Mouse (Mus musculus) cortical plate, adult 2 months (tissue): Measurements from ENCODE around the gene Gga2. TPM values are rescaled to one million over a fixed set of nuclear protein-coding genes. Genes with fewer than 3 reads are reported as not detected.

Experiments used
- H3K27ac ChIP-seq: fragments of 200-500 bp; 2 replicates; pipeline ENCODE4 v1.5.1; 2012; ENCODE audit warnings: low read length, control low read depth, inconsistent platforms; ENCODE audit not compliant: insufficient read depth
- H3K4me1 ChIP-seq: fragments of 200-500 bp; 2 replicates; pipeline ENCODE4 v1.6.1; 2011; ENCODE audit warnings: low read length; ENCODE audit not compliant: control insufficient read depth, insufficient read depth
- H3K4me3 ChIP-seq: fragments of 200-500 bp; 2 replicates; pipeline ENCODE4 v1.5.1; 2011; ENCODE audit warnings: mild to moderate bottlenecking, low read length, control low read depth; ENCODE audit not compliant: insufficient read depth
- CTCF ChIP-seq: fragments of 200-500 bp; IDR thresholded peaks from 2 replicates; pipeline ENCODE4 v1.5.1; 2011; ENCODE audit warnings: mild to moderate bottlenecking, control low read depth, low read length; ENCODE audit not compliant: insufficient read depth; ENCODE audit errors: extremely low read depth
- POLR2A ChIP-seq: fragments of 200-500 bp; IDR thresholded peaks from 2 replicates; pipeline ENCODE4 v1.6.1; 2011; ENCODE audit warnings: mild to moderate bottlenecking, low read length, control low read depth; ENCODE audit not compliant: insufficient read depth; ENCODE audit errors: extremely low read depth
- polyA plus RNA-seq: library from polyadenylated mRNA; depleted of rRNA; stranded (reverse); fragments of >200 nt; gene quantifications from 2 replicates; pipeline ENCODE4 v1.2.3, GENCODE M21; 2012

Gene Gga2
- polyA plus RNA-seq, 1 experiment: 31.5 TPM

- no peaks in the 10 kb centered on the region for H3K4me1 ChIP-seq
- no peak overlapping the region for H3K4me3 ChIP-seq
- H3K27ac ChIP-seq: no peak overlapping the region
- no peak for TF ChIP-seq POLR2A
Measured at GRCm38 (mm10) chr7:122015734-122016133, 5.3 kb downstream of the Gga2 start.

DNA sequence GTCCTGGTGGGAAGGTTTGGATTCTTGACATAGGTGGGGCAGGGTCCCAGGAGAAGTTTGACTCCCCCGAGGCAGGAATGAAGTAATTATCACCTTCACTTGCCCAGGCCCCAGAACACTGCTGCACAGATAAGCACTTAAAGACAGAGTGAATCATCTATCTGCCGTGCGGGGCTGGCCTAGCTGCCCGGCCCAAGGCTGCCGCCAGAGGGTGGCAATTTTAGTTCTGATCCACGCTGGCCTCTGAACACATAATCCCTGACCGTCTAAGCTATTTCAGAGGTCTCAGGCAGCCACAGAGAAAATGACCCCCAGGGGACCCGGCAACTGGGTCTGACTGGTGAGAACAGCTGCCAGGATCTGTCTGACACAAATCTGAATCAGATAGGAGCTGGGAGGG is 5.9 kb downstream of the Gga2 start:
- Histone ChIP-seq H3K27ac (no peak overlapping the region), H3K4me1 (no peaks in the 10 kb centered on the region), H3K4me3 (no peak overlapping the region)
- TF ChIP-seq CTCF (no peak), POLR2A (no peak)

DNA sequence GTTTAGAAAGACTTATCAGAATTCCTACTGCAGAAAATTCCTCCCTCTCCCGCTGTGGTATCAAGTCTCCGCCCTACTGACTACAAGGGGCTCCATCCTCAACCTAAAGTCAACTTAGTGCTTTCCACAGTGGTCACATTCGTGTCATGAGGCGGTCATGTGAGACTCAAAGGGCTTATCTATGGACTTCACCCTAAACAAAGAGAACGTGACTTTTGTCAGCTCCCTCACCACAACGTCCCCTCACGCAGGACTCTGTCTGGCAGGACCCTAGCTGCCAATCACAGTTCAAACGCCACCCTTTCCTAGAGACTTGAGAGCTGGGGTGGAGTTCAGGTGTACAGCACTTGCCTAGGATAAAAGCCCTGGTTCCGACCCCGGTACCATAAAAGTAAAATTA is 8.1 kb downstream of the Gga2 start:
- Histone ChIP-seq H3K4me3 (no peak overlapping the region), H3K4me1 (no peaks in the 10 kb centered on the region), H3K27ac (no peak overlapping the region)
- no peak for TF ChIP-seq CTCF
- TF ChIP-seq POLR2A: no peak

- no peak for TF ChIP-seq CTCF
- TF ChIP-seq POLR2A: no peak
- no peaks in the 10 kb centered on the region for H3K4me1 ChIP-seq
- H3K4me3 ChIP-seq: no peak overlapping the region
- no peak overlapping the region for H3K27ac ChIP-seq
Measured at GRCm38 (mm10) chr7:122012370-122012769, 8.7 kb downstream of the Gga2 start.

GRCm38 (mm10) chr7:122000396-122000795 is 20.6 kb downstream of the Gga2 start:
- Histone ChIP-seq H3K4me3 (no peak overlapping the region), H3K27ac (no peak overlapping the region), H3K4me1 (no peaks in the 10 kb centered on the region)
- TF ChIP-seq POLR2A (no peak), CTCF (no peak)

DNA sequence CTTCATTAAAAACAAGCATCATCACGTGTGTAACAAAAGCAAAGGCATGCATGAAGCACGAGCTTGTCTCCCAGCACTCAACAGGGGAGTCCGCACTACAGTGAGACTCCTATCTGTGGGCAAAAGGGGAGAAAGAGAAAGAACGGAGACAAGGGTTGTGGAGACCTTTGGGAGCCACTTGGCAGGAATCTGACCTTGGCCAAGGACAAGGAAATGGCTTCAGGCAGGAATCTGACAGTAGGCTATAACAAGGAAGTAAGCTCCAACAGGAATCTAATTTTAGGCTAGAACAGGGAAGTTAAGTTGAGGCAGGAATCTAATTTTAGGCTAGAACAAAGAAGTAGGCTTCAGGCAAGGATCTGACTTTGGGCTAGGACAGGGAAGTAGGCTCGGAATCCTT is 25.1 kb downstream of the Gga2 start:
- Histone ChIP-seq H3K27ac (no peak overlapping the region), H3K4me1 (no peaks in the 10 kb centered on the region), H3K4me3 (no peak overlapping the region)
- TF ChIP-seq CTCF: no peak
- no peak for TF ChIP-seq POLR2A

- peaks cover 2% of the 10 kb centered on the region; the same call in 1 of the 2 replicates for H3K4me1 ChIP-seq
- peak; percentile 72 for TF ChIP-seq POLR2A
- TF ChIP-seq CTCF: no peak
- H3K27ac ChIP-seq: no peak within 1 kb of the TSS
- H3K4me3 ChIP-seq: peak within 1 kb of the TSS; percentile 62
Measured at GRCm38 (mm10) chr7:121981307-121981871, 39.6 kb downstream of the Gga2 start, which contains the start of gene Cog7. Gene Cog7, minus strand, starts transcription at chr7:121981711.

DNA sequence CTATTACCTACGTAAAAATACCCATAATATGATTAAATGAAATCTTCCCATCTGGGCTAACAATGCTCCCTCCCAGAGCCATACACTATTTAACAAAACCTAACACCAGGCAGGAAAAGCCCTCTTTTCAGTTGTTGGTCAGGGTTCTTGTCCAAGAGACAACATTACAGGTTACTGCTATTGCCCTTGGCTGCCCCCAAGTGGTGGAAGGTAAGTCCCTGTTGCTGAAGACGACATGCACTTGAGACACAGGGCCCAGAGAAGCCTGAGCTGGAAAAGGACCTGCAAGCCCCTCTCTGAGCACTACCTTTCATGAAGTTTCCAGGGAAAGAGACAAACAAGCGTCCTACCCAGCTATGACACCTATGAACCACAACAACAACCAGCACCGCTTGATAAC is 46.0 kb downstream of the Gga2 start:
- H3K4me3 ChIP-seq: no peak overlapping the region
- H3K27ac ChIP-seq: no peak overlapping the region
- TF ChIP-seq CTCF: peak; percentile 63
- TF ChIP-seq POLR2A: no peak
- H3K4me1 ChIP-seq: peaks cover 2% of the 10 kb centered on the region; the same call in 1 of the 2 replicates

DNA sequence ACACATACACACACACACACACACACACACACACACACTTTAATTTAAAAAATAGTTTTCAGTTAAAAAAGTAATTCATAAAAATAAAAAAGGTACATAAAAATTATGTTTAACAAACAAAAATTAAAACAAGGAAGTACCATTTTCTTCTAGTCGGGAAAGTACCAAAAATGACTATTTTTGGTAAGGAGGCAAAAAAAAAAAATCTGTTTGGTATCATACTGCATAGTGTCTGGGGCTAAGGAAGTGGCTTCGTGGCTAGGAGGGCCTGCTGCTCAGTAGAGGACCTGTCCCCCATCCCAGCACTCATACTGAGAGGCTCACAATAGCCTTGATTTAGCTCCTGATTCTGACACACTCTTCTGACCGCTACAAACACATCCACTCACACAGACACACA is 49.3 kb downstream of the Gga2 start:
- no peak for TF ChIP-seq CTCF
- TF ChIP-seq POLR2A: no peak
- Histone ChIP-seq H3K27ac (no peak overlapping the region), H3K4me3 (no peak overlapping the region), H3K4me1 (no peaks in the 10 kb centered on the region)

GRCm38 (mm10) chr7:121970250-121970649 is 50.8 kb downstream of the Gga2 start:
- H3K4me3 ChIP-seq: no peak overlapping the region
- H3K27ac ChIP-seq: no peak overlapping the region
- H3K4me1 ChIP-seq: no peaks in the 10 kb centered on the region
- TF ChIP-seq CTCF: no peak
- TF ChIP-seq POLR2A: no peak

DNA sequence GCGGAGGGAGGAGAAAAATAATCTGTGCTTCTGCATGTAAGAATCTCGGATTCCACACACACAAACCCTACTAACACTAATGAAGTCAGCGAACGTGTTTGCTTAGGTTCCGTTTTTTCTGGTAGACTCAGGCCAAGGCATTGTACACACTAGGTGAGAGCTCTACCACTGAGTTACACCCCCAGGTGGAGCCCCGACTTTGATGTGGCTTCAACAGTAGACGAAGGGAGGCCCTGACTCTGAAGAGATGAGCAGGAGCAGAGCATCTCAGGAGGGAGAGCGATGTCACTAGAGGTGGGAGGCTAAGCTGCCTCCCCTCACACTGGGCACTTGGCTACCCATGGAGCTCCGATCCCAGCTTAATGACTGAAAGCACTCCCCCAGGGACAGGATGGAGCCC is 52.2 kb downstream of the Gga2 start:
- H3K4me1 ChIP-seq: no peaks in the 10 kb centered on the region
- H3K4me3 ChIP-seq: no peak overlapping the region
- H3K27ac ChIP-seq: no peak overlapping the region
- TF ChIP-seq POLR2A (no peak), CTCF (no peak)

GRCm38 (mm10) chr7:121968242-121968641 is 52.8 kb downstream of the Gga2 start:
- Histone ChIP-seq H3K27ac (no peak overlapping the region), H3K4me1 (no peaks in the 10 kb centered on the region), H3K4me3 (no peak overlapping the region)
- TF ChIP-seq POLR2A: no peak
- TF ChIP-seq CTCF: no peak
